Mouse (Mus musculus): Measurements from ENCODE around the gene Draxin.
A peak's percentile ranks its signal among the peaks of the same experiment; 100 is the strongest.

Draxin gene

DNA sequence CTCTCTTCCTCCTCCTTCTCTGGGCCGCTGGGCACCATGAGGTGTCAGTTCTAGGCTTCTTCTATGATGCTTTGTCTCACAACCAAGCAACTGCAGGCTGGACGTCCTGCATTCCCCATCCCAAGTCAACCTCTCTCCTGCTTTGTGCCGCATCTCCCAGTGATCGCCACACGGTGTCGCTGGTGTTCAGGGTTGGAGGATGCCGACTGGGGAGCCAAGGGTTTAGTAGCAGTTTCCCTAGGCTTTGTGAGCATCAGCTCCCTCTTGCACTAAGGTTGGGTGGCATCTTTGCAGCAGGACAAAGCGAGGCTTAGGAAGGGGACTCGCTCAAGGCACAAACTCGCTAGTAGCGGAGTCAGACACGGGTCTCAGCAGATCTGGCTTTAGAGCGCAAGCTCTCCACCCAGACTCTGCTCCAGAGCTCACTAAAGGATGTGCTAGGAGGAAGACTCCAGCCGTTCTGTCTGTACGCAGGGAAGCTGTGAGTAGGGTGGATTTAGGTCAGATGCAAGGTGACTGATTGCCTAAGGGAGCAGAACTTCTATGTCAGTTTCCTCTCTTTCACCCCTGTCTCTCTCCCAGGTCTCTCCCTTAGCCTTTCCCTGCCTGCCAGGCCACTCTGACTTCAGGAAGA is 15.6 kb downstream of the Draxin start:
- DNase-seq (ENCODE audit: low read depth, low spot score), result peak; percentile 75

DNA sequence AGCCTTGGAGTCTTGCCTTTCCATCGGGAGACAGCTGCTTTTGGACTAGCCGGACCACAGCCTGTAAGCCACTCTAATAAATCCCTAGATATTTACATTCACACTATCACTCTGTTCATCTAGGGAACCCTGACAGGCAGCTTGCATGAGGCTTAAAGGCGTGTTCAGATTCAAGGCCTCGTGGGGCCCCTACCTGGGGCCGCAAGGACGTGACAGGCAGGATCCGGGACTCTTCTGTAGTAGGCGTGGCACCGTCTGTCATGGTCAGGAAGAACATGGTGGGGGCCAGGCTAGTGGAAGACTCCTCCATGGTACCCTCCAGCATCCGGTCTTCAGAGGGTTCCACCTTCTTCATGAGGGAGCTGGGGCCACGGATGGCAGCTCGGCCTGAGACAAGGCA is 18.0 kb downstream of the Draxin start:
- DNase-seq (ENCODE audit: low read depth, low spot score), result no peak

DNA sequence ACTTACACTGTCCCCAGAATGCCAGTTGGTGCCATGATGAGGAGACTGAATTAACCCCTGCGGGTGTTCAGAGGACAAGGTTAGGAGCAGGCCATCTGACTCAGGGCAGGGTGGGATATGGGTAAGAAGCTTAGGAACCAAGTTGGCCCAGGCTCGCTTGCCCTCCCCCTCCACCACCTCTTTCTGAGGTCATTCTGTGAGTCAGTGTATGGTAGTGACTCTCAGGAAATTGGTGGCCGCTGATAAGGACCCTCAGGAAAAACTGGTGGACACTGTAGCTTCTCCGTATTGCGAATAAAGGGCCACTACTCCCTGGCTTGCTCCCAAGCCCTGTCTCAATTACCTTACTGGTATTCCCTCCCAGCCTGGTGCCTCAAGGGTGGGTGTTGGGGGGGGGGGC is 21.3 kb downstream of the Draxin start:
- DNase-seq (ENCODE audit: low read depth, low spot score), result no peak

DNA sequence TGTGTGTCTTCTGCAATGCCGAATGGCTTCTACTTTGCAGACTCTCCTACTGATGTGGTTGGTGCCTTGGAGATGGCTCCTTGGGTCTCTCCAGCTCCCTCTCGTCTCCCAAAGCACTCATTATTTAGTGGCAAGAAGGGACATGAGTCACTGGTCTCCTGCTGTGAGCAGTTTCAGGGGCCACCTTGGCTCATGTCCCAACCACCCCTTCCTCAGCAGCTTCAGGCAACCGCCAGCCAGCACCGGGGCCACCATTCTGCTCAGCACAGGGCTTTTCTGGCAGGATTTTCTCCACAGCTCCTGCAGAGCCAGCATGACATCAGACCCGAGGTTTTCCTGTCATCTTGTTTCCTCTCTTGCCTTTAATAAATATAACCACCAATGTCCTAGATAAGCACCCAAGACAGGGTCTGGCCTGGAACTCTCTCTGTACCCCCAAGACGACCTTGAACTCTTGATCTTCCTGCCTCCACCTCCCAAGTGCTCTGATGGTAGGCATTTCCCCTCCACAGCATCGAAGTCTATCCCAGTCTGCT is 21.9 kb downstream of the Draxin start:
- DNase-seq (ENCODE audit: low read depth, low spot score), result no peak

DNA sequence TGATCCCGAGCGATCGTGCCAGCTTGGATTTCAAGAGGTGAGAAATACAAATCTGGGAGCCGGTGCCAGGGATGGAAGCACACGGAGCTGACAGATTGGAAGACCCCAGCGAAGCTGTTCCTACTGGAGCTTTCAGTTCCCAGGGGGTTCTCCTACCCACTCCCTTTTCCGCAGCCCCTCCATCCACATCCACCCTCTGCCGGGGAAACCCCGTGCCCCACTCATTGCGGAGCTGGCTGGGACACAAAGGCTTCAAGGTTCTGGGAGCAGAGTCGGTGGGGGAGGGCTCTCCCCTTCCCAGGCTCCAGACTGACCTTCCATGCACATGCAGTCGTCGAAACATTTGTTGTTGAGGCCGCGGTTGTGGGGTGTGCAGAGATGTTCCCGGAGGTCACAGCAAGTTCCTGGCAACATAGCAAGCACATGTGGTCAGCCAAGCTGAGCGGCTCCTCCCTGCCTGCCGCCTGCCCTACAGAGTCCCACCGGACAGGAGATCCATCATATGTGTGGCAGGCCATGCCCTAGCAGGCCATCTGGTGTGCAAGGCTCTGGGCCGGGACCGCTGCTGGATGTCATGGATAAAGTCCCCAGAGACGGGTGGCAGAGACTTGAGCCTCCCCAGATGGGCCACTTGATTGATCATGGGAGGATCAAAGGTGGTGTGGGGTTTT is 22.7 kb downstream of the Draxin start:
- no peak for DNase-seq (ENCODE audit: low read depth, low spot score)

DNA sequence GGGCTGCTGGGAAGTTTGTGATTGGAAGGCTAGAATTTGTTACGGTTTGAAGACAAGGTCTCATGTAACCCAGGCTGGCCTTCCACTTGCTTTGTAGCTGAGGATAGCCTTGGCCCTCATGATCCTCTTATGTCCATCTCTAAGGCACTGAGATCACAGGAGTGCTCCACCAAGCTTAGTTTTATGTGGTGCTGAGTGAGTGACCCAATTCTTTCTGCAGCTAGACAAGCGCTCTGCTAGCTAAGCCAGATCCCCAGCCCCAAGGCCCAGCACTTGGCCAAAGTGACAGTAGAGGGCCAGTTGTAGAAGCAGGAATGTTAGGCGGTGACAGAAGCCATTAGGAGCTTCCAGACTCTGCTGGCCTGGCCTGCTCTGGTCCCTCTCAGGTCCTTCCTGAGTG is 26.4 kb downstream of the Draxin start:
- DNase-seq (ENCODE audit: low read depth, low spot score), result peak; percentile 62

DNA sequence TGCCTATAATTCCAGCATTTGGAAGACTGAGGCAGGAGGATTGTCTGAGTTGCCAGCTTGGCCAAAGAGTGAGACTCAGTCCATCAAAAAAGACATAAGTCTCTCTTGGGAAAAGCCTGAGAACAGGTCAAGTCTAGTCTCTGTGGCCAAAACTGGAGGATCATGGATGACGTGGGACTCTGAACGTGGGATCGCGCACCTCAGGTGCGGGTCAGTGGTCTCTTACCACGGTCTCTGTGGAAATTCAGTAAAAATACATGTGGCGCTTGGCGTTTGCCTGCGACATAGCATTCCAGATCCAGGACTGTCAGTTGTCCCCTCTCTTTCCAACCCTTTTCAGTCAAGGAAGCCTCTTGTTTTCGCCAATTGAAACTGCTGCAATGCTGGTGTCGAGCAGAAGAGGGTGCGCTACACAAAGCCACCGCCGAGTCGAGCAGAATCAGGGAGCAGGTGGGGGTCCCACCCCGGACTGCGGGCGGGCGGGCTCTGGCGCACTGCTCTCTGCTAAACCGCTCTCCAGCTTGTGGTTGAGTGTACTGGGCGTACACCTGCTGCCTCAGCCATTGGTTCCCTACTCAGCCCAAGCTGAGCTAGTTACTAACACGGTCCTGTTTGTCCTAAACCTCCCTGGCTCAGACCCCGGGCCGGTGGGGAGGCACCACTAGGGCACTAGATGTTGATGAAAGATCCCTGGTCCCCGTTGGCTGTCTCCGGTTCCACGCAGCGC is 28.5 kb downstream of the Draxin start:
- DNase-seq (ENCODE audit: low read depth, low spot score), result no peak

DNA sequence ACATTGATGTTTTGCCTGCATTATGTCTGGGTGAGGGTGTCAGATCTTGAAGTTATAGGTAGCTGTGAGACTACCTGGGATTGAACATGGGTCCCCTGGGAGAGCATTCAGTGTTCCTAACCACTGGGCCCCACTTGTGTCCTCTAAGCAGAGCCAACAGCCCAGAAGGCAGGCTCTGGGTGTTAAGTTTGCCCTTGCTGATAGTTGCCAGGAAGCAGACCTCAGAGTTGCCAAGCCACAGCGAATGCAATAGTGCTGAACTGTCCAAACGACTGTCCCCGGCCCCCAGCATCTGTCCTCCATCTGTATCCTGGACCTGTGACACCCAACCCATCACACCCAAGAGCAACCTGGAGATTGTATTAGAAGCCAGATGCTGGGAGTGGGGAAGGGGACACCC is 31.8 kb downstream of the Draxin start:
- DNase-seq (ENCODE audit: low read depth, low spot score), result no peak

DNA sequence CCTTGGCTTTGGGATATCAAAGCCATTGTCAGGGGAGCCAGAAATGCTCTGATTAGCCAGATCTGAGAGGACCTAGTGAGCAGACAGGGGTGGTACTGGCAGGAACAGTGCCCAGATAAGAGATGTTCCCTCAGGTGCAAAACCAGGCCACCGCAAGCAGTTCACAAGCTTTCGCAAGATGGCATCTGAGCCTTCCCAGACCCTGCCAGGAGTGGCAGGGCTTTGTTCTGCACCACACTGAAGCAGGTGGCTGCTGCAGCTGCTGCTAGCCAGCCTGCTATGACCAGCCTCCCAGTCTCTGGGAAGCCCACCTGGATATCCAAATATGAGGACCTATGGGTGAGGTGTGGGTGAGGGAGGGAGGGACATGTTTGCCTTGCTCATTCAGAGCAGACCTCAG is 32.6 kb downstream of the Draxin start:
- no peak for DNase-seq (ENCODE audit: low read depth, low spot score)

DNA sequence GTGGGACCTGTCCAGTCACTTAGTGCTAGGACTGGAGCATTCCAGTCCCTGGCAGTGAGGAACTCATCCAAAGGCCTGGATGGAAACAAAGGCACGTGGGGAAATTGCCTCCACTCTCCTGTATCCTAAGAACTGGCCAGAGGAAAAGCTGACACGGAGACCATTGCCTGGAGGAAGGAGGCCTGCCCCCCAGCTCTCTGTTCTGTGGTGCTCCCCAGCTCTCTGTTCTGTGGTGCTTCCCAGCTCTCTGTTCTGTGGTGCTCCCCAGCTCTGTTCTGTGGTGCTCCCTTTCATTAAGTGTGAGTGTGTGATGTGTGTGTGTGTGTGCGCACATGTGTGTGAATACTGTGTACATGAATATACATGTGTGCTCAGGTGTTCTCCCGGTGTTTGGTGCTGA is 35.4 kb downstream of the Draxin start:
- DNase-seq (ENCODE audit: low read depth, low spot score), result no peak

DNA sequence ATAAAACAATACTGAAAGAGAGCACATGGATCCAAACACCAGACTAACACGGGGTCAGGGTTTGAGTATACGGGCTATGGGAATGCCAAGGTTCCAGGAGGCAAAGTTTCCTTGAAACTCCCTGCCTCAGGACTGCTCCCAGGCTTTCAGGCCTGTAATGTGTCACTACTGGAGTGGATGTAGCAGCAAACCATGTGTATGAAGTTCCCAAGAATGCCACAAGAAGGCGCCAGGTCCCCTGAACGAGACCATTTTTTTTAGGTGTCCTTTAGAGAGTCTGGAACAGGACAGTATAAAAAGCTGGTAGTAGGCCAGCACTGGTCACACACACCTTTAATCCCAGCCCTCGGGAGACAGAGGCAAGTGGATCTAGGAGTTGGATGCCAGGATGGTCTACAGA is 36.3 kb downstream of the Draxin start:
- DNase-seq (ENCODE audit: low read depth, low spot score), result no peak

DNA sequence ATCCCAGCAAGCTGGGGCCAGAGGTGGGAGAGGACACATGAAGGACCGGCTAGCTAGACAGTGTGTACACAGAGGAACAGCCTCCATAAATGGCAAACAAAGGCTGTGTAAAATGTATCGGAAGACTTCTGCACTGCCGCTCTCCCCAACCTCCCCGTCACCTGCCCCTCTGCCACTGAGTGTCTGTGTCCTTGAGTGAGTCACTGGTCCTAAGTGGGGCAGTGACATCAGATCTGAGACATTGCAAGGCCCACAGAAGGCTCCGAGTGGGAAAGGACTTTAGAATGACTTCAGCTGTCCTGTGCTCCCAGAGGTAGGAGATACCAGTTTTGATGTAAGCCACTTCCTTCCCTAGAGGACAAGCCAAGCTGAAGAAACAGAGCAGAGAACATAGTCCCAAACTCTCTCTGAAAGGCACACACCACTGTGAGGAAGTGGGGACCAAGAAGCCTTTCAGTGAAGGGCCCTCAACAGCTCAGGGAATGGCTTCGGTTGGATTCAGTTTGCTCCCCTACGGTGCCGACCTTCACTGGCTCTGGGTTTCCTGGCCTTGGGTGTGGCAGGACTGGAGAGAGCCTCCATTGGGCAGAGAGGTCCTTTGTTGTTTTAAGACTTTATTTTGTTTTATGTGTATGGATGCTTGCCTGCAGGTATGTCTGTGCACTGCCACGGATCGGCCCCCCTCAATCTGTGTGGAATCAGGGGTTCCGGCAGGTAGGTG is 37.8 kb downstream of the Draxin start:
- no peak for DNase-seq (ENCODE audit: low read depth, low spot score)

DNA sequence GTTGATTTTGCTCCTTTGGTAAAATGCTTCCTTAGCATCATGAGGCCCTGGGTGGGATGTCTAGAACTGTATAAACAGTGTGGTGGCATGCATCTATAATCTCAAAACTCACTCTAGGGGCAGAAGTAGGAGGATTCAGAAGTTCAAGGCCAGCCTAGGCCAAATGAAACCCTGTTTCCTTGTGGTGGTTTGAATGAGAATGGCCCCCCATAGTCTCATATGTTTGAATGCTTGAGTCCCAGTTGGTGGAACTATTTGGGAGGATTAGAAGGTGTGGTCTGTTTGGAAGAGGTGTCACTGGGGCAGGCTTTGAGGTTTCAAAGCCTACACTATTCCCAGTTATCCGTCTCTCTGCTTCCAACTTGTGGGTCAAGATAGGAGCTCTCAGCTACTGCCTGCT is 39.3 kb downstream of the Draxin start:
- no peak for DNase-seq (ENCODE audit: low read depth, low spot score)

DNA sequence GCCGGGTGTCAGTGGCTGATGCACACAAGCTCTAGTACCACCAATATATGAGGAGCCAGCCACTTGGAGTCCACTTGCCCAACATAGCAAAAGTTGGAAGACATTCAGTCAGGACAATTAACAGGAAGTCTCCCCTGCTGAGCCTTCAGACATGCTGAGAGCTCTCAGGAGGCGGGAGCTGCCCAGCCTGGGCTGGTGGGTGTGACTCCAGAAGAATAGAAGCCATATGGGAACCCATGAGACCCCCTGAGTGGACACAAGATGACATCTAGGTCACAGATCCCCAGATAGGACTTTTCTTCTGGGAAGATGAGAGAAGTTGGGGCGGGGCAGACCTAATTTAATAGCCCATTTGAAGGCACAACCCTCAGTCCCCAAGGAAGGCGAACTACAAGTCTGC is 41.3 kb downstream of the Draxin start:
- no peak for DNase-seq (ENCODE audit: low read depth, low spot score)

DNA sequence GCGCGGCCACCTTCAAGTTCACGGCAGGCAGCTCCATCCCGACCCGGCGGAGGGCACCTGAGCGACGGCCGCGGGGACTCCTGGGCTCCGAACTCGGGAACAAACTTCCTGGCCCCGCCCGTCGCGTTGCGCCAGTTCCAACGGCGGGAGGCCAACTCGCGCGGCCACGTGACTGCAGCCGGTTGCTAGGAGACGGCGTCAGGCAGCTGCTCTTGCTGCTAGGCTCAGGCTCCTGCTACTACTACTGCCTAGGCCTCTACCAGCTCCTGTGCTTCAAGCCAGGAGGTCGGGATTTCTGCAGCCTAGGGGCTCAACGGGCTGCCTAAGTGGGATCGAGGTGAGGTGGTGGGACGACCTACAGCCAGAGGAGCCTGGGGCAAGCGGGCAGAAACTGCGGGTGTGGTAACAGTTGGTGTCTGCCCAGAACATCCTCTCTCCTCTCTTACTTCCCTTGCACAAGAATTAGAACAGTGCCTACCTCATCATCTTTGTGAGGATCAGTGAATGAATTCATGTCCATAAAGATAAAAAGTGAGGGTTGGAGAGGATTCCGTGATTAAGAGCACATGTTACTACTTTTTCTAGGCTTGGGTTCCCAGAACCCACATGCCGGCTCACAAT is 42.5 kb downstream of the Draxin start, which contains the start of gene Agtrap:
TSS of gene Agtrap (minus strand) at position 125 of the 621 bp plus-strand sequence.
- peak; percentile 73 for DNase-seq (ENCODE audit: low read depth, low spot score)

DNA sequence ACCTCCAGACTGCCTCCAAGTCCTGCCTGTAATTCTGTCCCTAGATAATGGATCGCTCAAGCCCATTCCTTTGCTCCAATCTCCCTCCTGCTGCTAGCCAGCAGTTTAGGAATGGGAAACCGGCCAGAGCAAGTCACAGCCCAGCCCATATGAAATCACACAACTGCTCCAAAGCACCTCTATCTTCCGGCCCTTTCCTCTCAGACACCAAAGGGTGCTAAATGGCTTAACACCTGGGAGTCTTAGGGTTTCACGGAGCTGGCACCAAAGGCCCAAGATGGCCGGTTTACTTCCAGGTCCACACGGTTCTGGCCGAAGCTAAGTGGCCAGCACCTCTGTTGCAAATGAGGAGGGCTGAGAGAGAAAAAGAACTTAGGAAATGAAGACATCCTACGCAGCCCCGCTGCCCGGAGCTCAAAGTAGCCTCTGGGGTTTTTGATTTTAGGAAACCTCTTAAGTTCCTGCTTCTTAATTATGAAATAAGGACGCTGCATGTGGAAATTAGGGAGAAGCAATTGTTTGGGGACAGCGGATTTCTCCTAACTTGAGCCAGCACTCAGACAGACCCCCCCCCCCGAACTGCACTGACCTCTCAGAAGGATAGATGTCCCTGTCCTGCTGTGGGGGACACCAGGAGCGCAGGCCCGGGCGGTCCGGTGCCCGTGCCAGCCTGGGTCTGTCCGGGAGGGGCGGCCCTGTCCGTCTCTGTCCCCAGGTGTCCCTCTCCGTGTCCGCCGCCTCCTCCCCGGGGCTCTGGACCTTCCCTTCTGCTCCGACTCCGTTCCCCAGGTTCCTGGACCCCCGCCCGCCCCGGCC is 43.2 kb downstream of the Draxin start:
- no peak for DNase-seq (ENCODE audit: low read depth, low spot score)

DNA sequence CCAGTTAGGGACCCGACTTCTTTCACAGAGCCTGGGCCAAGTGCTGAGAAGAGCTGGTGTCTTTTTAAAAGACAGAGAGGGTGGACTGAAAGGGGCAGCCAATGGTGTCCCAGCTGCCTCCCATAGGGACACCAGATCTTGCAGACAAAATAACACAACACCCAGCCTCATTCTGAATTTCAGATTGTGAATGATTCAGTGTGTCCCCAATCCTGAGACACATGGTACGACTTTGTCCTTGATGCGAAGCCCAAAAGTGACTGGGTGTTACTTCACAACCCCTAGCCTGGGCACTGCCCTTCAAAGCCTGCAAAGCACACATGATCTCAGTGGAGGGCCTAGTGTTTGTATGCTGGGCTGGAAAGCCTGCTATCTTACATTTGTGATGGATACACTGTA is 44.6 kb downstream of the Draxin start:
- no peak for DNase-seq (ENCODE audit: low read depth, low spot score)

DNA sequence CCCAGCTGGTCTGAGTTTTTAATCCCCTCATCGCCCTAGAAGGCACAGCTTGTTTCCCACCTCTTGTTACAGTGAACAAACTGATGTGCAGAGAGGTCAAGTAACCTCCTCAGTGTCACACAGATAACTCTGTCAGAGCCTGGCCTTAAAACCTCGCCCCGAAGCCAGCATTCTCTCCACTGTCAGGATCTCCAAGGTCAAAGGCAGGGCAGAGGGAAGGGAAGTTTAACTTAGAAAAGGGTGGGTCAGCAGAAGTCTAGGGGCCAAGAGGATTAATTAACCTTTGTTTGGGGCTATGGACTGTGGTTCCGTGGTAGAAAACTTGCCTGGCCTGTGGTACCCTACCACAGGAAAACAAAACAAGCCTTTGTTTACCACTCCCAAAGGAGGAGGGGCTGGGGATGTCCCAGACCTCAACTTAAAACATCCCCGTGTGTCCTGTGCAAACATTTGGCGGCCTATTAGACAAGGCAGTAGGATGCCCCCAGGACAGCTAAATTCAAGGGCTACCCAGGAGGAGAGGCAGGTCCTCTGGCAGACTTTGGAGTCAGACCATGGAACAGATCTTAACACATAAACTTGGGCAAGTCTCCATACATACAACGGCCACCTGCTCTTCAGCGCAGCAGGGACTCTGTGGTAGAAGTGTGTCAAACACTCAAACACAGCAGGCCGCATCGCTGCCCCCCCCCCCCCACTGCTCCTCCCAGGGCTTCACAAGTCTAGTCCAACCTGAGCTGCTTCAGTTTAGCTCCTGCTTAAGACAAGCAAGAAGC is 45.2 kb downstream of the Draxin start:
- no peak for DNase-seq (ENCODE audit: low read depth, low spot score)

DNA sequence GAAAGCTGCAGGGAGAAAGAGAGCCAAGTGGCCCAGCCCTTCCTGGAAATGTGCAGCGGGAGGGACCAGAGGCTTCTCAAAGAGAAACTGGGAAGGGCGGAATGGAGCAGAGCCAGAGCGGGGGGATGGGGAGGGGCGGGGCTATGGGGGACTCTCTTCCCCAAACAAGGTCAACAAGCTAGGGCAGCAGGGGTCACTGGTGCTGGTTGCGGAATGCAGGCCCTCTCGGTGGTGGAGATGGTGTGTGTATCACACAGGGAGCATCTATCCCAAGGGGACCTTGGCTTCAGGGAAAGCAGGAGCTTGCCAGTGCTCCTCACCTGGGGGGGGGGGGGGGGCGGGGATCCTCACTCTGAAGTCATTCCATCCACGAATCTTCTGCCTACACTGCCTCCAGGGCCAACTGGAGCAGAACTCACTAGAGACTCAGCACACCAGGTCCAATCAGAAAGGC is 46.2 kb downstream of the Draxin start:
- no peak for DNase-seq (ENCODE audit: low read depth, low spot score)

All from retina, adult 2 months (tissue).